Mouse (Mus musculus): ENCODE measurements around the gene Olfr1323.

Olfr1323 gene

DNA sequence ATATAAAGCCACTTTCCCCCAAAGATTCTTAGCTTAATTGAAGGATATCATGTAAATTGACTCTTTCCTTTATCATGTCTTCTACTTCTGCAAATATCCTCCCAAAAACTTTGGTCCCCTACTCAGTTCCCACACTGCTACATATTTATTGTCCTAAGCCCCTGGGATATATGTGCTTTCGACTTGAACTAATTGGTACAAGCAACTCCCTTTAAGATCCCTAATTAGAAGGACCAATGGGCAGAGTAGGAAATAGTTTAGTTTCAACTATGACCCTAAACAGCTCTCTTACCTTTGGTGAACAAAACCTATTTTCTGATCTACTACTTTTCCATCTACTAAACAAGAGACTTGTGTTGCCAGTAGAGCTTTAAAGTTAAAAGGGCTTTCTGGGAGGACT is at the start of gene Olfr1323:
Gene Olfr1323 (minus strand): TSS at position 101 of the 400 bp plus-strand sequence.
- DNase-seq: no peak

DNA sequence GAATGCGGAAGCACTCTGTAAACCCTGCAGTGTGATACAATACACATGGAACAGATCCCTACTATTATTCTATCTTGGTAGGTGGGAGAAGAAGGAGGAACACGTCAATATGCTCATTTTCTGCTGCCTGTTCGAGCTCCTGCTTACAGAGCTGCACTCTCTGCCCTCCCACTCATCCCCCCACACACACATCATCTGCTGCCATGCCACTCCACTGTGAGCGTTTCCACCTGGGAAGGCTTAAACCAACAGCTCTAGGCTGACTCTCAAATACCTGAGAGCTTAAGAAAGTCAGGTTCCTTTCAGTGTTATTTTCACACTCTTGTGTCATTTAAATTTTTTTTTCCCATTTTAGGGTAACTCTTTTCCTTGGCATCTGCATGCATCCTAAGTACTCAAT is 6.9 kb downstream of the Olfr1323 start:
- DNase-seq: peak; percentile 13 to 38

Data from kidney, postnatal 4 days (tissue).